Mouse (Mus musculus): ENCODE measurements at regions not wholly inside any gene's neighbourhood (a gene's known extent, or its start where the extent isn't known, plus 50 kb on each side); places are given as distances from the start of the nearest gene placed in this dataset.

DNA sequence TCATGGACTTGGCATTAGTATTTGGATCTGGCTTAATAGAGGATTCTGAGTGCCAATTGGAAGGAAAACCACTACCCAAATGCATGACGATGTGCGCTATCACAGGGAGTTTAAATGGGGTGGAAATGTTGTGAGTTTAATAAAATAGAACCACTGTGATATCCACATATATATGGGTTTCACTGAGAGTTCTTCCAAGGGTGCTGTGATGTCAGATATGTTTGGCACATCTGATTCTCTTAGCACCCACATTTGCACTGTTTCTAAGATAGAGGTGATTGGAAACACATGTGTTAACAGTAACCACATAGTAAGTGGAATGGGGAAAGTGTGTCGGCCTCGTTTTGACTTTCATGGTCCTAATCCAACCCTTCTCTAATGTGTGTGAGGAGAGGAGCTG, 189.7 kb upstream of the 1810046K07Rik start:
- no peak for DNase-seq (ENCODE audit: low spot score in 2 of 2)

- DNase-seq (ENCODE audit: low spot score in 2 of 2) = no peak
These were observed 194.8 kb upstream of the 1810046K07Rik start for GRCm38 (mm10) chr9:51523471-51523870.

- DNase-seq (ENCODE audit: low spot score in 2 of 2) = no peak
These were observed 197.2 kb upstream of the 1810046K07Rik start for GRCm38 (mm10) chr9:51525906-51526305.

DNA sequence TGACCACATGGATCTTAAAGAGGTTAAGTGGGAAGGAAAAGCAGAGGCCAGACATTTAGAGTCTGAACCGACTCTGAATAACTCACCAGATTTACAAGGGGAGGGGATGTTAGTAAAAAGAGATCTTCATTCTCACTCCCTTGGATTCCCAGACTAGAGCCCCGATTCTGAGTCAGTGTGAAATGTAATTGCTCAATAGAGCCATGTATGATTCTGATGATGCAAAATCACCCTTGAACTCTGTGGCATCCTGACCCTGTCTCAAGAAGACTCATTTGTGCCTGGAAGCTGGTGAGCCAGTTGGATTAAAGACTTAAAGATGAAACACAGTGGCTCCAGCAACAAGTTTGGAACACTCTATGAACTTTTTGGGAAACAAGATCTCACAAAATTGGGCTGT, 210.2 kb upstream of the 1810046K07Rik start:
- DNase-seq (ENCODE audit: low spot score in 2 of 2) = no peak

DNA sequence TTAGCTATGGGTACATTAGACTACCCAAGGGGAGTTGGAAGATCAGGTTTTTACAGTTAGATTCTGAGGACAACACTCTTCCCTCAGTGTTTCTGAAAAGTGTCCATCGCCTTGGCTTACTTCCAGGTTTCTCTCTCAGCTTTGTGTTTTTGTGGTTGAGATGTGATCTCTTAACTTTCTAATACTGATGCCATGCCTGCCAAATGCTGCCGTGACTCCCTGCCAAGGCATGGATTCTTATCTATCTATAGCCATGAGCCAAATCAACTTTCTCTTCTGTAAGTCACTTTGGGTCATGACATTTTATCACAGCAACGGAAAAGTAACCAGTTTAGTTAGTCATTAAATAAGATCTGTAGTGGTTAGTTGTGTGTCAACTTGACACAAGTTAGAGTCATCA, 213.2 kb upstream of the 1810046K07Rik start:
- DNase-seq (ENCODE audit: low spot score in 2 of 2) = no peak

DNA sequence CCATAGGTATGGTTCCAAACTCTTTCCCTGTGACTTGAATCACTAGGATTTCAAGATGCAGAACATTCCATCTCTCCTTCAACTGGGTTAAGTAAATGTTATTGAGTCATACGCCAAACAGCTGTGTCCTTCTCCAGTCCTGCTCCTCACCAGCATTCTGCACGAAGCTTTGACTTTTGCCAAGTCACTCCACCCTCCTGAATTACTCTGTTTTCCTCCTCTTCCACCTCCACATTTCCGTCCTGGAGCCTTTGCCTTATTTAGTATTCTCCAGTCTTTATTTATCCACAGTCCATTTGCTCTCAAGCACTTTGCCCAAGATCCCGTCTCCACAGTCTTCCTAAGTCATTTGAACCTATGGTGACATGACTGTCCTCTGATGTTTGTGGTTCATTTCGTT, 193.1 kb upstream of the Arhgap20 start:
- peak in 1 of 2 experiments; percentile 10 for DNase-seq (ENCODE audit: low spot score in 2 of 2)

GRCm38 (mm10) chr9:51581601-51582000, 183.5 kb upstream of the Arhgap20 start:
- DNase-seq (ENCODE audit: low spot score in 2 of 2) = no peak

- no peak for DNase-seq (ENCODE audit: low spot score in 2 of 2)
These were observed 171.4 kb upstream of the Arhgap20 start for GRCm38 (mm10) chr9:51593707-51594106.

DNA sequence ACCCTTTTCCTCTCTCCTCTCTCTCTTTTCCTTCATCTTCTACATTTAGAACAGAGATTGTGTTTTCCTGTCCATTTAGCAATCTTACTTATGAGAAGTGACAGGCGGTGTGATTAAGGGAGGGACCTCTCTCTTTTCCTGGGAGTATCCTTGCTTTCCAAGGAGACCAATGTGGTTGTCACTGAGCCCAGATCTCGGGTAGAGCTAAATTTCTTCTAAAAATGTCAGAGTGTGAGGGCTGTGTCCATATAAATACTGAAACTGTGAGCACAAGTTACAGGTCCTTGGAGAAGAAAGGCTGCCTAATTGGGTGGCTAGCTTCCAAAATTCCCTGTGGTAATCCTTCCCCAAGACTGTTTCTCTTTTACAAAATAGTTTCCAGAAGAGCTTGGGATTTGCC, 166.4 kb upstream of the Arhgap20 start:
- no peak for DNase-seq (ENCODE audit: low spot score in 2 of 2)

DNA sequence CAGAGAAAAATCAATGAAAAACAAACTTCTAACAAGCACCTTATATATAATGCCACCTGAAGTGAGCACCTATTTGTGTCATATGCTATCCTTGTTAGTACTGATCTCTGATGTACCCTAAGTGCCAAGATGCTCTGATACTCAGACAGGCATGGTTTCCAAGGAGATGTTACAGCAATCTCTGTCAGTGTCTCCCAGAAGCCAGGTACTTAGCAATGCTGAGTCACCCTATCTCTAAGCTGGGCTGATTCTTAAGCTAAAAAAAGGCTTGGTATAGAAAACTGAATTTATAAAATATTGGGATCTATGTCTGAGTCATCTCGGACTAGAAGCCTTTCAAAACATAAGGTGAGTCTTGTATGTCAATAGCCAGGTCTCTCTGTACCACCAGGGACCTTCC, 157.0 kb upstream of the Arhgap20 start:
- no peak for DNase-seq (ENCODE audit: low spot score in 2 of 2)

DNA sequence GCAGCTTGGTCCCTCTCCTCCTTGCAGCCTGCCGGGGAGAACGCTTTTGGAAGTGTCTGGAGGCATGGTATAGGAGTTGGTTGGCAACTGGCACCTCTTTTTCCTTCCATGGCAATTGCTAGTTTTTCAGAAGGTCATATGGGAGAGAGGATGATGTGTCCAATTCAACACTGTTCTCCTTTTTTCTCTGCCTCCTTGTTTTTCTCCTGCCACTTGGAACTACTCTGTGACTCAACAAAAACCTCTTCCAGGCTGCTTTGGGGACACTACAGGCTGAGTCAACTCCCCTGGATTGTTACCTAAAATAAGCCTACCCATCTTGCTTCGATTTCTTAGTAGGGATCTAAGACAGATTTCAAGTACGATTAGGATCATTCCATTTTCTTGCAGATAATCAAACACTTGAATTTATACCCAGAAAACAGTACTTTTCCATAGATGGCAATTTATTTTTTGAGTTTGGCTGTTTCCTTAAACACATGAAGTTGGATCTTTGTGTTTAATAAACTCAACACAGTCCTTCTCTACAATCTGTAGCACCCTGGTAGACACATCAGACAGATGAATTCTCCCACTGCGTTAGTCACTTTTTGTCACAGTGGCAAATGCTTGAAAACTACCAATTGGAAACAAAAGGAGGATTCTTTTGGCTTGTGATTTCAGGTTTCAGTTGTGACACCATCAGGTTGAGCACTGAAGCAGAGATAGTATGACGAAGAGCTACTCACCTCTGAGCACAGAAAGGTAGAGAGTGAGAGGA, 156.3 kb upstream of the Arhgap20 start:
- DNase-seq (ENCODE audit: low spot score in 2 of 2) = no peak

DNA sequence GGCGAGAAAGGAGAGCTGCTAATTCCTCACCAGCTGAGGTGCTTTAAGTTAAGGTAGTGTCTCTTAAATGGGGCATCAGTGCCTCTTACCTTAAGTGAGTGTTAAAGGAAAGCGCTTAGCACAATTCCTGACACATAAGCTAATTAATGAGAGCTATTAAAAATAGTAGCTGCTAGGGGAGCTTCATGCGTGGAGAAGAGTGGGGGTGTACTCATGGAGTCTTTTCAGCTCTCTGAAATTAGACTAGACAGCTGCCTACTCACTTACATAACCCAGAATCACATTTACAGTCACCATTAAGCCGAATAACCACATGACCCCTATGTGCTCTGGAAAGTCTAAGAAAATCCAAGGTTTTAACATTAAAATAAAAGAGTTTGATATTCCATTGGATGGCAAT, 139.0 kb upstream of the Arhgap20 start:
- DNase-seq (ENCODE audit: low spot score in 2 of 2) = peak in 1 of 2 experiments; percentile 21

GRCm38 (mm10) chr9:51636097-51636496, 129.0 kb upstream of the Arhgap20 start:
- DNase-seq (ENCODE audit: low spot score in 2 of 2) = no peak

DNA sequence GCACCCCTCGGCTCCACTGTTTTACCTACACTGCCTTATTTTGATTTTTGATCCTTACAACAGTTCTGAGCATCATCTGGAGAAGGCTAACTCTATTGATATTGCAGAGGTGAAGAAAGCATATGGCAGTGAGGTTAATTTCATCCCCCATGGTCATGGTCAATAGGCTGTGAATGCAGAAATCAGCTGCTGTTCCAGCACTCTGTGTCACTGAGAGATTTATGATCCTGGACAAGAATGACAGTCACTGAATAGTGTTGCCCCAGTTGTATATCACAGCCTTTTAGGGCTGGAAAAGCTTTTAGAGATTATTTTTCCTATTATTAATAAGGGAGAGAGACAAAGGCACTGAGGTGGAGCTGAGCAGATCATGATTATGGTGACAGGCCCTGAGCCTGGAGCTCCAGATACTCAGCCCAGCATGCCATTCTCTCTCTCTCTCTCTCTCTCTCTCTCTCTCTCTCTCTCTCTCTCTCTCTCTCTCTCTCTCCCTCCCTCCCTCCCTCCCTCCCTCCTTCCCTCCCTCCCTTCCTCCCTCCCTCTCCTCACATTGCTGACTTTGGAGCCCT, 128.5 kb upstream of the Arhgap20 start:
- DNase-seq (ENCODE audit: low spot score in 2 of 2) = no peak

DNA sequence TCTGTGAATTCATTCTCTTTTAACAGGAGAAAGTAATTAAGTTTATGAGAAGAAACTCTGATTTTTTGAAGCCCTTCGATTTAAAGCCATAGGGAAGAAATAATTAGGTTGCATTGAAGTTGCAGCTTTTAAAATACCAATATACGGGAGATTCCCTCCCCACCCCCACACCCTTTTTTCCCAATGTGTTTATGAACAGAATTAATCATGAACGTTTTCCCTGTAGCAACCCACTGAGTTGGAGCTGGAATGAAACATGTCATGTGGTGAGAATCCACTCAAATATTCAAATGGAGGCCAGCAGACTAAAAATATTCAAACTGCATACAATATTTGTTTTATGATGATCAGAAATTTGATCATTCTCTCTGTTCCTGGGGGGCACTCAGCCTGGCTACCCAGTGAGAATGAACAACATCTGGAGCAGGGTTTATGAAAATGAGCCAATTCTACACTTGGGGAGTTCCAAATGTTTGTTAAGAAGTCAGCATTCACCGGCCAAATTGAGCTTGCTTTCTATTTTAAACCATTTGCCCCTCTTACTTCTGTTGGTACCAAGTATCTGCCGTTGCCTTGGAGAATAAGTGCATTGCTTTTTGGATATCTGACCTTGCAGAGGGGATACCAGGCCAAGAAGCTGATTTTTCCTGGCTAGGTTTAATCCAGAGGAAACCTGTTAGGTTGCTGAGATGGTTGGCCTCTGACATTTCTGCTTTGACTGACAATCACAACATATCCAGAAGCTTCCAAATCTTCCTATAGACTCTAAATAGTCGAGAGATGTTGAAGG, 127.8 kb upstream of the Arhgap20 start:
- DNase-seq (ENCODE audit: low spot score in 2 of 2) = no peak

DNA sequence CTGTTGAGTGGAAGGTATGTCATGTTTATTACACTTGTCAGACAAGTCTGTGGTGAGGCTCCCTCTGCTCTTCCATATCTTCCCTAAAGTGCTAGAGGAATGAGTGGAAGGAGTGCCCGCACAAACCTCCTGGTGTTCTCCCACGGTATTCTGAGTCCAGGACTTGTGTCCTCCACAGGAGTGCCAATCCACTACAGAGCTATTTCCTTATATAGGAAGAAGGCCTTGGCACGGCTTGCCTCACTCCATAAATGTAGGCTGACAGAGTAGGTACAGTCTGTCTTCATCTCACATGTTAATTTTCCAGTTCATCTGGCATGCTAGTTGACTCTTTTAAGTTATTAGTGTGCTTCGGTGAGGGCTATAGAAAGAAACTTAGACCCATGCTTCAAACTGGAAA, 123.4 kb upstream of the Arhgap20 start:
- peak; percentile 20 to 73 for DNase-seq (ENCODE audit: low spot score in 2 of 2)

DNA sequence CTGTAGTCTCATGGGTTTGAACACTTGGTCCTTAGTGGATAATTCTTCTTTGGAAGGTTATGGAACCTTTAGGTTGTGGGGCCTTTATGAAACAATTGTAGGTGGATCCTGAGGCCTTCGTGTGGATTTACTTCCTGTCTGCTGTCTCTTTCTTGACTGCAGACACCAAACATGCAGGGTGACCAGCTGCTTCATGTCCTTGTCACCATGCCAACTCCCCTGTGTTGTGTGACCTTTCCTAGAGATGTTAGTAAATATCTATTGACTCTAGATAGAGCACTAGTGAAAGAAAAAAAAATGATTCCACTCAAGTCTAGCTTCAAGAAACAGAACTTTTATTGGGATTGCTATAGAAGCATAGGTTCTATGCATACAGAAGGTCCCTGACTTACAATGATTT, 119.7 kb upstream of the Arhgap20 start:
- no peak for DNase-seq (ENCODE audit: low spot score in 2 of 2)

DNA sequence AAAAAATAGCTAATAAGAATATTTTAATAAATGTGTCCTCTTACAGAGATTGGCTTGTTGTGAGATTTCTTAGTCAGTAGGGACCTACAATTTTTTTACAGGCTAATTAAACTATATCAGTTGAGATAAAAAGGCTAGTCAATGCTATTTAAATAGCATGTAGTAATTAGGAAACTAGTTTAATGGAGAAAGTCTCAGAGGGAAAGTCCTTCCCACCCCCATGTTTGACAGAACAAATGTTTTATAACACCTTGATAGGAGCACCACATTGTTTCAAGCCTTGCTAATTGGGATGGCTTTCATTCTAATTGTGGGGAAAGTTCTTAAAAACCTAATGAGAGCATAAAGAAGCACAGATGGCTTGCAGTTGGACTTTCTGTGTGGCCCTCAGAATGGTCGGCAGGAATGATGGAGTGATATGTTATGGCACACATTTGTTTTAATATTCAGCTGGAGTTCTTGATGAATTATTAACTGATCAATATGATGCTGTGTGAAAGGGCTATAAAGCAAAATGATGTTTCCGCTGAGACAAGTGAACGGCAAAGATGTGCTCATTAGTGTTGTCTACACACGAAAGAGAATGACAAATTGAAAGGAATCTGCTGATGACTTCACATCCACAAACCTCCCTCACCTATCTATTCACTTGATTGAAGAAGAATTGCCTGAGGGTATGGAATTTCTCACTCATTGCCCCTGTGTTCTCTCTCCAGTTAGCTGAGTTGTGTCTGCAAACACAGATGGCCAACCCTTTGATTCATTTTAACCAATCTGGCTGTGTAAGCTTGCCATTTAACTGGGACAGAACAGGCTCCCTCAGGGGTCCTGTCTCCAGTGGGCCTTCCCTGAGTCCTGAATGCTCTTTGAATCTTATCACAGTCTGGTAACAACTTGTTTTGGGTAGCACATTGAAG, 111.5 kb upstream of the Arhgap20 start:
- DNase-seq (ENCODE audit: low spot score in 2 of 2) = no peak

DNA sequence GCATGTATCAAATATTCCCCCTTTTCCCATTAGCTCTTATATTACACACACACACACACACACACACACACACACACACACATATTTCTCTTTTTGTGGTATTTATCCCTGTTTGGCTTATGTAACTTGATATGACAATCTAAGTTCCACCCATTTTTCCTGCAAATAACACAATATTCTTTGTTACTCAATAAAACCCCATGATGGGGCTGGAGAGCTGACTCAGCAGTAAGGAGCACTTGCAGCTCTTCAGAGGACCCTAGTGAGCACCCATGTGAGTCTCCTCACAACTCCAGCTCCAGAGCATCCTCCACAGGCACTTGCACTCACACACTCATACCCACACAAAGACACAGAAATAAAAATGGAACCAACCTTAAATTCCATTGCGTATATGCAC, 110.5 kb upstream of the Arhgap20 start:
- no peak for DNase-seq (ENCODE audit: low spot score in 2 of 2)

DNA sequence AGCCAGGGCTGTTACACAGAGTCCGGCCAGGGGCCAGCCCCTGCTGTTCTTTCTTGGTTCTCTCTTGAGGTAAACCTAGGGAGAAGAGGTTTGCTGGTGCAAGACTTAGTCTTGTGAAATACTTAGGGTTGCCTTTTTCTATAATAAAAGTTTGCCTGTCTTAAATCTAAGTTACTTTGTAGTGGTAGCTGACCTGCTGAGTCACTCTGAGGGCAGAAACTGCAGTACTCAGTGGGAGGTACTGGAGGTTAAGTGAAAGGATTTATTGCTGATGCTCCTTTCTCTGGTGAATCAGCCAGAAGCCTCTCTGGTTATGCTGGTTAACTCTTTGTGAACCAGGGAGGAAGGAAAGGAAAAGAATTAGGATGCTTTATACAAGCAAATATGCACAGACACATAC, 107.3 kb upstream of the Arhgap20 start:
- no peak for DNase-seq (ENCODE audit: low spot score in 2 of 2)

DNA sequence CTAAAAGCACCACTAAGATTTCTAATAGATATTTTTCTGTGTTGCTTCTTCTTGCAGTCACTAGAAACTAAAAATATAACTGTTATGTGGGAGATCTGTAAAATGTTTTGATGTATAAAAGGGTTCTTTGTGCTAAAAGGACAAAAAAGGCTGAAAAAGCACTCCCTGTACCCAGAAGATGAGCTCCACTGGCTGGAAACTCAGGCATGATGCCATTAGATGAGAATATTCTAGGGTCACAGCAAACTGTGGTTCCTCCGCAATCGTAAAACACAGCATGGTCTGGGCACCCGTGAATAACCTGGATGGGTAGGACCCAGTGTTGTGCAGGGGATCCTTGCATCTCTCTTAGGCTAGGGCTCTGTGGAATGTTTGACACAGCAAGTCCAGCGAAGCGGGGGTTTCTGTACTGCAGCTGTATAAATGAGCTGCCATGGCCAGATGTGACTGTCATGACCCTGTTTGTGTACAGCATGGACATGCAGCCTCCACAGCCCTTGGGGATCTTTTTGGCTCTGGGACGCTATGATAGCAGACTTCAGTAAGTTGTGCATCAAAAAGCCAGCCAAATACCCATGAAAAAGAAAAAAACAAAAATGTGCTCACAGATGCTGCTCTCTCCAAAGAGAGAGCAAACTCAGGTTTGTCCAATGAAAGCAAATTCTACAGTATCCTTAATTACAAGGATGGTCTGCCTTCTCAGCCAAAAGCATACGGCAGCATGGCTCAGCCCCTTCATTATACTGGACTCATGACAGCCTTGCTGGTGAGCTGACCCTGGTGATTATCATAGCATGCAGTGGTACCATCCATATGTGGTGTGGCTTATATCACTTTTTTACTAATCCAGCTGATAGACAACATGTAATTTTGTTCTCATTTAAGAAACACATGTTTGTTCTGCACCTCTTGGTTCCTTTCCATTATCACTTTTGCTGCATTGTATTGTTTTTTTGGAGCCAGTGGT, 103.9 kb upstream of the Arhgap20 start:
- peak; percentile 2 to 23 for DNase-seq (ENCODE audit: low spot score in 2 of 2)
